Mouse (Mus musculus): ENCODE measurements at regions not wholly inside any gene's neighbourhood (a gene's known extent, or its start where the extent isn't known, plus 50 kb on each side); places are given as distances from the start of the nearest gene placed in this dataset.

- Histone ChIP-seq H3K4me3 (no peak overlapping the region), H3K27ac (no peak overlapping the region)
- no peak for DNase-seq (ENCODE audit: extremely low spot score in 1 of 2, low spot score in 2 of 2)
- intact Hi-C loops (cut with DNase I): no loop called here
- no peak for TF ChIP-seq CTCF (IDR thresholded peaks at IDR 0.05)
Observed at GRCm38 (mm10) chr15:50005142-50005541, 3879.6 kb upstream of the Gm7489 start.

- peak; percentile 17 for TF ChIP-seq CTCF (IDR thresholded peaks at IDR 0.05)
- H3K4me3 ChIP-seq: no peak overlapping the region
- DNase-seq (ENCODE audit: extremely low spot score in 1 of 2, low spot score in 2 of 2): no peak
- H3K27ac ChIP-seq: no peak overlapping the region
- intact Hi-C loops (cut with DNase I): loop anchor here (5.0 kb wide), 1 partner anchor 216 kb away; no protein-coding TSS in a partner anchor
Observed at GRCm38 (mm10) chr15:50046653-50047052, 3838.1 kb upstream of the Gm7489 start.

- intact Hi-C loops (cut with DNase I): no loop called here
- TF ChIP-seq CTCF (IDR thresholded peaks at IDR 0.05): no peak
- Histone ChIP-seq H3K4me3 (no peak overlapping the region), H3K27ac (no peak overlapping the region)
- no peak for DNase-seq (ENCODE audit: extremely low spot score in 1 of 2, low spot score in 2 of 2)
Observed at GRCm38 (mm10) chr15:50053468-50053867, 3831.2 kb upstream of the Gm7489 start.

GRCm38 (mm10) chr15:50053892-50054291, 3830.8 kb upstream of the Gm7489 start:
- no peak for TF ChIP-seq CTCF (IDR thresholded peaks at IDR 0.05)
- Histone ChIP-seq H3K4me3 (no peak overlapping the region), H3K27ac (no peak overlapping the region)
- intact Hi-C loops (cut with DNase I): no loop called here
- no peak for DNase-seq (ENCODE audit: extremely low spot score in 1 of 2, low spot score in 2 of 2)

- TF ChIP-seq CTCF (IDR thresholded peaks at IDR 0.05): no peak
- intact Hi-C loops (cut with DNase I): no loop called here
Observed at GRCm38 (mm10) chr15:50078246-50078645, 3806.5 kb upstream of the Gm7489 start.

GRCm38 (mm10) chr15:50082428-50082827, 3802.3 kb upstream of the Gm7489 start:
- intact Hi-C loops (cut with DNase I): no loop called here
- H3K27ac ChIP-seq: no peak overlapping the region
- H3K4me3 ChIP-seq: no peak overlapping the region
- TF ChIP-seq CTCF (IDR thresholded peaks at IDR 0.05): no peak
- DNase-seq (ENCODE audit: extremely low spot score in 1 of 2, low spot score in 2 of 2): no peak

More at GRCm38 (mm10) chr15:50078246-50078645, 3806.5 kb upstream of the Gm7489 start:
- H3K4me3 ChIP-seq: no peak overlapping the region
- DNase-seq (ENCODE audit: extremely low spot score in 1 of 2, low spot score in 2 of 2): no peak
- no peak overlapping the region for H3K27ac ChIP-seq

- intact Hi-C loops (cut with DNase I): no loop called here
- no peak overlapping the region for H3K4me3 ChIP-seq
- no peak for DNase-seq (ENCODE audit: extremely low spot score in 1 of 2, low spot score in 2 of 2)
- no peak for TF ChIP-seq CTCF (IDR thresholded peaks at IDR 0.05)
- no peak overlapping the region for H3K27ac ChIP-seq
Observed at GRCm38 (mm10) chr15:50102596-50103277, 3782.0 kb upstream of the Gm7489 start.

- intact Hi-C loops (cut with DNase I): no loop called here
- Histone ChIP-seq H3K27ac (no peak overlapping the region), H3K4me3 (no peak overlapping the region)
- DNase-seq (ENCODE audit: extremely low spot score in 1 of 2, low spot score in 2 of 2): no peak
- no peak for TF ChIP-seq CTCF (IDR thresholded peaks at IDR 0.05)
Observed at GRCm38 (mm10) chr15:50108913-50109312, 3775.8 kb upstream of the Gm7489 start.

- TF ChIP-seq CTCF (IDR thresholded peaks at IDR 0.05): no peak
Observed at GRCm38 (mm10) chr15:50153863-50154262, 3730.8 kb upstream of the Gm7489 start.

GRCm38 (mm10) chr15:50172276-50172772, 3712.4 kb upstream of the Gm7489 start:
- no peak overlapping the region for H3K4me3 ChIP-seq
- TF ChIP-seq CTCF (IDR thresholded peaks at IDR 0.05): no peak
- H3K27ac ChIP-seq: no peak overlapping the region
- intact Hi-C loops (cut with DNase I): no loop called here
- no peak for DNase-seq (ENCODE audit: extremely low spot score in 1 of 2, low spot score in 2 of 2)

More at GRCm38 (mm10) chr15:50153863-50154262, 3730.8 kb upstream of the Gm7489 start:
- Histone ChIP-seq H3K27ac (no peak overlapping the region), H3K4me3 (no peak overlapping the region)
- intact Hi-C loops (cut with DNase I): no loop called here
- no peak for DNase-seq (ENCODE audit: extremely low spot score in 1 of 2, low spot score in 2 of 2)

- H3K27ac ChIP-seq: no peak overlapping the region
- DNase-seq (ENCODE audit: extremely low spot score in 1 of 2, low spot score in 2 of 2): no peak
- H3K4me3 ChIP-seq: no peak overlapping the region
- intact Hi-C loops (cut with DNase I): no loop called here
- TF ChIP-seq CTCF (IDR thresholded peaks at IDR 0.05): no peak
Observed at GRCm38 (mm10) chr15:50183185-50183584, 3701.5 kb upstream of the Gm7489 start.

Measured in left cerebral cortex, adult 2 months (tissue).